Mouse (Mus musculus) MEL (cell line): Measurements from ENCODE around the gene Plin4.

Experiments
- CHD2 ChIP-seq: IDR thresholded peaks from 2 replicates; pipeline ENCODE4 v1.6.1; 2011; ENCODE audit warnings: low read length, improper control_type of control experiment
- CTCF ChIP-seq, 3 experiments: IDR thresholded peaks in 2 of 3; conservative IDR thresholded peaks in 1 of 3; 2 replicates each; pipeline ENCODE4 v1.5.1; 2011 to 2012; ENCODE audit warnings: low read length in 3 of 3, low read depth in 2 of 3, mild to moderate bottlenecking in 2 of 3, improper control_type of control experiment in 1 of 3, inconsistent platforms in 1 of 3, mixed read lengths in 1 of 3, moderate library complexity in 1 of 3; ENCODE audit not compliant: control insufficient read depth in 1 of 3, insufficient read depth in 1 of 3, poor library complexity in 1 of 3, severe bottlenecking in 1 of 3
- EP300 ChIP-seq, 2 experiments: IDR thresholded peaks; 2 replicates each; pipeline ENCODE4 v1.6.1; 2011; ENCODE audit warnings: improper control_type of control experiment in 2 of 2, low read length in 2 of 2, low read depth in 1 of 2, mild to moderate bottlenecking in 1 of 2
- ETS1 ChIP-seq: IDR thresholded peaks from 2 replicates; pipeline ENCODE4 v1.6.1; 2012; ENCODE audit warnings: low read depth, mild to moderate bottlenecking, inconsistent platforms, low read length, improper control_type of control experiment, moderate library complexity
- KAT2A ChIP-seq: conservative IDR thresholded peaks from 2 replicates; pipeline ENCODE4 v1.6.1; 2012; ENCODE audit warnings: low read depth, low read length, improper control_type of control experiment, inconsistent platforms
- POLR2A ChIP-seq, 2 experiments: IDR thresholded peaks; 2 replicates each; pipeline ENCODE4 v1.6.1; 2011 to 2012; ENCODE audit warnings: low read length in 2 of 2, mild to moderate bottlenecking in 2 of 2, control low read depth in 1 of 2, improper control_type of control experiment in 1 of 2, low read depth in 1 of 2, moderate library complexity in 1 of 2; ENCODE audit not compliant: control insufficient read depth in 1 of 2, insufficient read depth in 1 of 2, poor library complexity in 1 of 2
- POLR2AphosphoS5 ChIP-seq: IDR thresholded peaks from 2 replicates; pipeline ENCODE4 v1.6.1; 2012; ENCODE audit warnings: low read depth, borderline replicate concordance, mild to moderate bottlenecking, inconsistent platforms, low read length, moderate library complexity, mixed read lengths
- TCF12 ChIP-seq: IDR thresholded peaks from 2 replicates; pipeline ENCODE4 v1.6.1; 2014; ENCODE audit warnings: low read depth, mild to moderate bottlenecking, inconsistent platforms, low read length, improper control_type of control experiment, moderate library complexity
- USF1 ChIP-seq: IDR thresholded peaks from 2 replicates; pipeline ENCODE4 v1.6.1; 2014; ENCODE audit warnings: low read depth, mild to moderate bottlenecking, inconsistent platforms, low read length, improper control_type of control experiment, moderate library complexity
- ZMIZ1 ChIP-seq: IDR thresholded peaks from 2 replicates; pipeline ENCODE4 v1.6.1; 2012; ENCODE audit warnings: low read depth, mild to moderate bottlenecking, inconsistent platforms, low read length, improper control_type of control experiment, moderate library complexity

GRCm38 (mm10) chr17:56111021-56111420, 1.4 kb upstream of the Plin4 start:
- TF ChIP-seq POLR2A (IDR thresholded peaks at IDR 0.05; ENCODE audit: control insufficient read depth in 1 of 2, insufficient read depth in 1 of 2, low read depth in 1 of 2, low read length in 2 of 2, poor library complexity in 1 of 2), result no peak
- no peak for TF ChIP-seq CHD2
- TF ChIP-seq CTCF (IDR thresholded peaks at IDR 0.05 in 2 of 3, conservative IDR thresholded peaks at IDR 0.05 in 1 of 3; ENCODE audit: control insufficient read depth in 1 of 3, insufficient read depth in 1 of 3, low read depth in 2 of 3, low read length in 3 of 3, poor library complexity in 1 of 3, severe bottlenecking in 1 of 3), result no peak
- TF ChIP-seq KAT2A, result no peak
- TF ChIP-seq TCF12, result no peak
- no peak for TF ChIP-seq ETS1
- TF ChIP-seq ZMIZ1, result no peak
- TF ChIP-seq EP300 (IDR thresholded peaks at IDR 0.05; ENCODE audit: low read depth in 1 of 2, low read length in 2 of 2), result no peak
- TF ChIP-seq POLR2AphosphoS5, result no peak
- TF ChIP-seq USF1, result no peak
